Mouse (Mus musculus): Measurements from ENCODE around the gene Arfgef2. TPM values are rescaled to one million over a fixed set of nuclear protein-coding genes. Genes with fewer than 3 reads are reported as not detected.

Arfgef2 gene
- polyA plus RNA-seq, 1 experiment from 2014 or later: 4.4 TPM

GRCm38 (mm10) chr2:166899746-166900145 lies 94.4 kb downstream of the Arfgef2 start:
- no peak overlapping the region for H3K4me2 ChIP-seq
- WGBS: 77% methylated on average over 3 of the region's 3 CpGs
- ATAC-seq (ENCODE audit: low FRiP score) (no peak), DNase-seq (ENCODE audit: low spot score, missing footprints) (peak; percentile 51)
- H3K4me1 ChIP-seq (ENCODE audit: control insufficient read depth, insufficient read depth, low read length): no peaks in the 10 kb centered on the region
- H3K9ac ChIP-seq (ENCODE audit: low read length): no peak overlapping the region
- H3K4me3 ChIP-seq (ENCODE audit: low read depth, low read length): no peak overlapping the region
- no peaks in the 10 kb centered on the region for H3K27me3 ChIP-seq (ENCODE audit: control insufficient read depth, insufficient read depth, low read length)
- H3K36me3 ChIP-seq (ENCODE audit: control insufficient read depth, insufficient read depth, low read length): no peaks in the 10 kb centered on the region
- no peaks in the 10 kb centered on the region for H3K9me3 ChIP-seq (ENCODE audit: control insufficient read depth, low read length)
- H3K27ac ChIP-seq (ENCODE audit: low read depth, low read length): no peak overlapping the region

DNA sequence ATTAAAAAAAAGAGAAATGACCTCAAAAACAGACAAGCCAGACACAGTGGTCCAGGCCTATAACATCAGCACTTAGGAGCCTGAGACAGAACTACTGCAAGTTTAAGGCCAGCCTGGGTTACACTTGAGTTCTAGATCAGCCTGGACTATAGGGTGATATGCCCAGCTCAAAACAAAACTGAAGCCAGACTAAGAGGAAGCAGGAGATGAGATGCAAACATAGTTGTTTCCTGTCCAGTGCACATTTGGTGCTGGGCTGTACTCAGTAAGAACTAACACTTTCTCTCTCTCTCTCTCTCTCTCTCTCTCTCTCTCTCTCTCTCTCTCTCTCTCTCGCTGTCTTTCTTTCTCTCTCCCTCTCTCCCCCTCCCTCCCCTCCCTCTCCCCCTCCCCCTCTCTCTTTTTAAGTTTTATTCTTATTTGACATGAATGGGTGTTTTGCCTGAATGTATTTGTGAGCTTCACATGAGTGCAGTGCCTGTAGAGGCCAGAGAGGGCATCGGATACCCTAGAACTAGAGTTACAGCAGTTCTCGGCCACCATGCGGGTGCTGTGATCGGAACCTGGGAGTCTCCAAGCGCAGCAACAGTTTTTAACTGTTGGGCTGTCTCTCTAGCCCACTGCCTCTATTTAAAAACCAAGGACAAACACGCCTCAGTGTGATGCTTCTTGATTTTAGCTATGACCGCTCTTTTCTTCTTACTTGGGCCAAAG lies 95.6 kb downstream of the Arfgef2 start:
- H3K9ac ChIP-seq (ENCODE audit: low read length): no peak overlapping the region
- 83% methylated on average over 8 of the region's 8 CpGs for WGBS
- ATAC-seq (ENCODE audit: low FRiP score) (no peak), DNase-seq (ENCODE audit: low spot score, missing footprints) (no peak)
- H3K4me2 ChIP-seq: no peak overlapping the region
- no peaks in the 10 kb centered on the region for H3K27me3 ChIP-seq (ENCODE audit: control insufficient read depth, insufficient read depth, low read length)
- no peaks in the 10 kb centered on the region for H3K9me3 ChIP-seq (ENCODE audit: control insufficient read depth, low read length)
- no peak overlapping the region for H3K27ac ChIP-seq (ENCODE audit: low read depth, low read length)
- no peaks in the 10 kb centered on the region for H3K4me1 ChIP-seq (ENCODE audit: control insufficient read depth, insufficient read depth, low read length)
- no peaks in the 10 kb centered on the region for H3K36me3 ChIP-seq (ENCODE audit: control insufficient read depth, insufficient read depth, low read length)
- no peak overlapping the region for H3K4me3 ChIP-seq (ENCODE audit: low read depth, low read length)

DNA sequence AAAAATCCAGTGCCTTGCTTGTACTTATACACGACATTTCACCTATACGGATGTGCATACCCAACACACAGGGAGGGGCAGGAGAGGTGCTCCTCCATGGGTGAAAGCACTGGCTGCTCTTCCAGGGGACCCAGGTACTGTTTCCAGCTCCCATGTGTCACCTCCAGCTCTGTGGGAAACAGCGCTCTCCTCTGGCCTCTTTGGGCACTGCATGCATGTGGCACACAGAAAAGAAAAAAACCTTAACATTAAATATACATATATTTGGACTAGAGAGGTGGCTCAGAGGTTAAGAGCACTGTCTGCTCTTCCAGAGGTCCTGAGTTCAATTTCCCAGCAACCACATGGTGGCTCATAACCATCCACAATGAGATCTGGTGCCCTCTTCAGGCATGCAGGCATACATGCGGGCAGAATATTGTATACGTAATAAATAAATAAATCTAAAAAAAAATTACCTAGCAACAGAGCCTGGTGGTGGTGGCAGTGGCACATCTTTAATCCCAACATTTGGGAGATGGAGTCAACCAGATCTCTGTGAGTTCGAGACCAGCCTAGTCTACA lies 98.4 kb downstream of the Arfgef2 start:
- no peak overlapping the region for H3K4me3 ChIP-seq (ENCODE audit: low read depth, low read length)
- 94% methylated on average over 6 of the region's 6 CpGs for WGBS
- no peaks in the 10 kb centered on the region for H3K9me3 ChIP-seq (ENCODE audit: control insufficient read depth, low read length)
- H3K9ac ChIP-seq (ENCODE audit: low read length): no peak overlapping the region
- H3K36me3 ChIP-seq (ENCODE audit: control insufficient read depth, insufficient read depth, low read length): no peaks in the 10 kb centered on the region
- DNase-seq (ENCODE audit: low spot score, missing footprints) (peak; percentile 75), ATAC-seq (ENCODE audit: low FRiP score) (no peak)
- H3K27ac ChIP-seq (ENCODE audit: low read depth, low read length): no peak overlapping the region
- no peak overlapping the region for H3K4me2 ChIP-seq
- no peaks in the 10 kb centered on the region for H3K27me3 ChIP-seq (ENCODE audit: control insufficient read depth, insufficient read depth, low read length)
- peaks cover 9% of the 10 kb centered on the region for H3K4me1 ChIP-seq (ENCODE audit: control insufficient read depth, insufficient read depth, low read length)

DNA sequence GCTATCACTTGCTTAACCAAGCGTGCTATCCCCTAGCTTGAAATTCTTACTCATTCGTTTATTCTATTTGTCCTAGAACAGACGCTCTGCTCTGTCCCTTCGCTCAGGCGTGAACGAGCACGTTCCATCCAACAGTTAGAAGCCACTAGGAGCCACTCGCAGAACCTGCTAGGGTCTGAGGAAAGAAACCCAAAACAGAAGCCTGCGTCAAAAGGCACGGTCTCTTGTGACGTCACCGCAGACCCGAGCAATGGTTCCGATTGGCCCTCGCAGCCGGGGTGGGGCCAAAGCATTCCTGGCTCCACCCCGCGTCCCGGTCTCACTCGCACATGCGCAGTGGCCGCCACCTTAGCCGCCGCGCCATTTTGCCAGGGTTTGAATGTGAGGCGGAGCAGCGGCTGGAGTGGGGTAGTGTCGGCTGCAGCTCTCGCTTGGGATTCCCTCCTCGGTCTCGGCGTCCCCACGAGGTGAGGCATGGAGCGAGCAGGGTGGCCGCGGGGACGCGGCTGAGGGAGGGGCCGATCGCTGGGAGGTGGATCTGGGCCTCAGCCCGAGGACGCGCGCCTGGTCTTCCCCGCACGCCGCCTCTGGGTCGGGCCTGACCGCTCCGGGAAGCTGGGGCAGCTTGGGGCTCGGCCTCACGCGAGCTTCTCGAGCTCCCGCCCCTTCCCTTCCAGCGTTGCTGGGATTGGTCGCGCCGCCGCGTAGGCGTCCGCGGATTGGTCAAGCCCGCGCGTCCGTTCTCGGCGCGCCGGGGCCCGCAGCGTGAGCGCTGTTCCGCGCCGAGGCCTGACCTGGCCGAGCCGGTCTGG lies 100.5 kb downstream of the Arfgef2 start, which contains the start of gene Cse1l:
Gene Cse1l, plus strand, starts transcription at position 330 of the 812 bp plus-strand sequence.
- Histone ChIP-seq H3K4me1 (ENCODE audit: control insufficient read depth, insufficient read depth, low read length) (peaks cover 9% of the 10 kb centered on the region), H3K36me3 (ENCODE audit: control insufficient read depth, insufficient read depth, low read length) (no peaks in the 10 kb centered on the region), H3K9me3 (ENCODE audit: control insufficient read depth, low read length) (no peaks in the 10 kb centered on the region), H3K9ac (ENCODE audit: low read length) (peak within 1 kb of the TSS; percentile 94), H3K4me2 (peak within 1 kb of the TSS; percentile 96), H3K27me3 (ENCODE audit: control insufficient read depth, insufficient read depth, low read length) (no peaks in the 10 kb centered on the region), H3K27ac (ENCODE audit: low read depth, low read length) (peak within 1 kb of the TSS; percentile 94), H3K4me3 (ENCODE audit: low read depth, low read length) (peak within 1 kb of the TSS; percentile 89)
- ATAC-seq (ENCODE audit: low FRiP score): peak; percentile 97
- peak; percentile 100 for DNase-seq (ENCODE audit: low spot score, missing footprints)
- under 1% methylated on average over 79 of the region's 80 CpGs for WGBS

DNA sequence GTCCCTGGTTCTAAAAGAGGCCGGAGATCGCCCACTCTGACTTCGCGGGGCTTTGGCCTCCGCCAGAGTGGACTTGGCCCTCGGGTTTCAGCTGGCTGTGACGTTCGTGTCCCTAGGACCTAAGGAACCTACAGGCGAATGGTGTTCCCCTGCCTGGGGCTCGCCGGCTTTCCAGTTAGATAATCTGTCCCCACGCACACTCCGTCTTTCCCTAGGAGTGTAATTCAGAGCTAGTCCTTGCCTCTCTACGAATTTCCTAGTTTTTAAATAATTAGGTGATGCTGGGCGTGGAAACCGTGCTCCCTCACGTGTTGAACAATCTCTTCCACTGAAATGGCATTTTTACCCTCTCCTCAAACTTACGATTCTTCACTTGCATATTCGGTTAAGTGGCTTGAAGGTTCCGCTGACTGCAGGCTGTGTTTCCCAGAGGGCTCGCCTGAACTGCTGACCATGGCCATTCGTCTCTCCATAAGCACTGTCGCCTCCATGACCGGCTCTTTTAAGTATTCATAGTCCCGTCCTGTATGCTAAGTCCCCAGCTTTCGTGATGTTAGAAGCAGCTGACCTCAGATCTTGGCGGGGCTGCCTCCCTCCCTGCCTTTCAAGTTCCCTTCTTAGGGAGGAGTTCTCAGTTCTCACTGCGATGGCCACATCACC lies 101.3 kb downstream of the Arfgef2 start:
- DNase-seq (ENCODE audit: low spot score, missing footprints) (peak; percentile 90), ATAC-seq (ENCODE audit: low FRiP score) (no peak)
- Histone ChIP-seq H3K27ac (ENCODE audit: low read depth, low read length) (peak overlapping the region; percentile 94), H3K9ac (ENCODE audit: low read length) (peak overlapping the region; percentile 94), H3K27me3 (ENCODE audit: control insufficient read depth, insufficient read depth, low read length) (no peaks in the 10 kb centered on the region), H3K4me3 (ENCODE audit: low read depth, low read length) (peak overlapping the region; percentile 89), H3K9me3 (ENCODE audit: control insufficient read depth, low read length) (no peaks in the 10 kb centered on the region), H3K4me1 (ENCODE audit: control insufficient read depth, insufficient read depth, low read length) (peaks cover 9% of the 10 kb centered on the region), H3K4me2 (peak overlapping the region; percentile 96), H3K36me3 (ENCODE audit: control insufficient read depth, insufficient read depth, low read length) (no peaks in the 10 kb centered on the region)
- under 1% methylated on average over 28 of the region's 28 CpGs for WGBS

DNA sequence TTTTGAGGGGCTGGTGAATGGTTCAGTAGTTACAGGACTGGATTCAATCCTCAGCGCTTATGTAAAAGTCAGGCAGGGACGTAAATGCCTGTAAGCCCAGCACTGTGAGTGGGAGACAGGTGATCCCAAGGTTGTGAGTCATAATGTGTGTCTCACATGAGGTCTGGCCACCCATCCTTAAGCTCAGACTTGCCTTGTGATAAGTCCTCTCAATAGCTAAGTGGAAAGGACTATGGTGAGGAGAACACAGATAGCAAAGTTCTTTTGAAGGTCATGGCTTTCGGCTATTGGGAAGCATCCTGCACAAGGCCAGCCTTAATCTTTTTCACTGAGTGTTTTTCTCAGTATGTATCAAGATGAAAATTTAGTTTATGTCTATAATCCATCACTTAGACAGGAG lies 104.3 kb downstream of the Arfgef2 start:
- no peak overlapping the region for H3K9ac ChIP-seq (ENCODE audit: low read length)
- no peak overlapping the region for H3K4me2 ChIP-seq
- H3K27me3 ChIP-seq (ENCODE audit: control insufficient read depth, insufficient read depth, low read length): no peaks in the 10 kb centered on the region
- peaks cover 9% of the 10 kb centered on the region for H3K4me1 ChIP-seq (ENCODE audit: control insufficient read depth, insufficient read depth, low read length)
- 98% methylated on average over 3 of the region's 3 CpGs for WGBS
- H3K27ac ChIP-seq (ENCODE audit: low read depth, low read length): no peak overlapping the region
- H3K9me3 ChIP-seq (ENCODE audit: control insufficient read depth, low read length): no peaks in the 10 kb centered on the region
- no peak for ATAC-seq (ENCODE audit: low FRiP score)
- peak; percentile 56 for DNase-seq (ENCODE audit: low spot score, missing footprints)
- H3K4me3 ChIP-seq (ENCODE audit: low read depth, low read length): no peak overlapping the region
- H3K36me3 ChIP-seq (ENCODE audit: control insufficient read depth, insufficient read depth, low read length): no peaks in the 10 kb centered on the region

- H3K9me3 ChIP-seq (ENCODE audit: control insufficient read depth, low read length): no peaks in the 10 kb centered on the region
- no peak for DNase-seq (ENCODE audit: low spot score, missing footprints)
- H3K36me3 ChIP-seq (ENCODE audit: control insufficient read depth, insufficient read depth, low read length): no peaks in the 10 kb centered on the region
- ATAC-seq (ENCODE audit: low FRiP score): no peak
- H3K4me1 ChIP-seq (ENCODE audit: control insufficient read depth, insufficient read depth, low read length): peaks cover 9% of the 10 kb centered on the region
- no peak overlapping the region for H3K27ac ChIP-seq (ENCODE audit: low read depth, low read length)
- H3K9ac ChIP-seq (ENCODE audit: low read length): no peak overlapping the region
- WGBS: 97% methylated on average over 8 of the region's 8 CpGs
- no peak overlapping the region for H3K4me2 ChIP-seq
- no peak overlapping the region for H3K4me3 ChIP-seq (ENCODE audit: low read depth, low read length)
- H3K27me3 ChIP-seq (ENCODE audit: control insufficient read depth, insufficient read depth, low read length): no peaks in the 10 kb centered on the region
Observed at GRCm38 (mm10) chr2:166910536-166910935, 105.1 kb downstream of the Arfgef2 start.

DNA sequence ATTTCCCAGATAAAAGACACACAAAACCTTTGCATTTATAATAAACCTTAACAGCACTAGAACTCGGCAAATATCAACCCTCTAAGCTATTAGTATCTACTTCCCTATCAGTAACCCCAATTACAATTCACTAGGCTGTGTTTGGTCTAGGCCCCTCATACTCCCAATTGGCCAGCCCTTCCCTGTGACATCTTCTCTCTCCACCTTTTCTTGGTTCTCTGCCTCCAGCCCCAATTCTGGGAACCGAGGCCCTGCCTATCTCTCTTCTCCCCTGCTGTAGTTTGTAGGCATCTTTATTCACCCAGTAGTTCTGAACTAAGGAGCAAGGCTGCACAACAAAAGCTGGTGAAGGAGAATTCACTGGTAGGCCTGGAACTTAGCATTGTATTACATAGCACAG lies 118.6 kb downstream of the Arfgef2 start:
- H3K9me3 ChIP-seq (ENCODE audit: control insufficient read depth, low read length): no peaks in the 10 kb centered on the region
- ATAC-seq (ENCODE audit: low FRiP score) (no peak), DNase-seq (ENCODE audit: low spot score, missing footprints) (no peak)
- WGBS: 92% methylated on average over 2 of the region's 2 CpGs
- H3K4me3 ChIP-seq (ENCODE audit: low read depth, low read length): no peak overlapping the region
- no peaks in the 10 kb centered on the region for H3K27me3 ChIP-seq (ENCODE audit: control insufficient read depth, insufficient read depth, low read length)
- peaks cover 27% of the 10 kb centered on the region; the same call in 1 of the 2 replicates for H3K36me3 ChIP-seq (ENCODE audit: control insufficient read depth, insufficient read depth, low read length)
- no peaks in the 10 kb centered on the region for H3K4me1 ChIP-seq (ENCODE audit: control insufficient read depth, insufficient read depth, low read length)
- H3K27ac ChIP-seq (ENCODE audit: low read depth, low read length): no peak overlapping the region
- no peak overlapping the region for H3K4me2 ChIP-seq
- H3K9ac ChIP-seq (ENCODE audit: low read length): no peak overlapping the region

Data from midbrain, embryonic 11.5 days (tissue).